Mouse (Mus musculus): ENCODE data around the gene Sec22b. TPM values are rescaled to one million over a fixed set of nuclear protein-coding genes. Genes with fewer than 3 reads are reported as not detected.
A peak's percentile ranks its signal among the peaks of the same experiment; 100 is the strongest.

The Sec22b gene
- polyA plus RNA-seq, 1 experiment from 2014 or later = 60.8 TPM

DNA sequence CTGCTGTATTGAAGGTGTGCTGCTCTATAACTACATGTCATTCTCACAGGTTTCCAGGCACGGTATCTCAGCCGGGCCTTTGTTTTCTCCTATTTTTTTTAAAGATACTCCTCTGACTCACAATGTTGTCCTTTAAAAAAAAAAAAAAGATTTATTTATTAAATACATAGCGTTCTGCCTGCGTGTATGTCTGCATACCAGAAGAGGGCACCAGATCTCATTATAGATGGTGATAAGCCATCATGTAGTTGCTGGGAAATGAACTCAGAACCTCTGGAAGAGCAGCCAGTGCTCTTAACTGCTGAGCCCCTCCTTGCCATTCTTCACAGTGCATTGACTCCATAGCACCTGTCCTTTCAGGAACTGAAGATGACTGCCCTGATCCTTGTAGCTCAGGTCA lies 14.1 kb downstream of the Sec22b start:
- 73% methylated on average over 4 of the region's 4 CpGs for WGBS (ENCODE audit: insufficient replicate concordance)
- Histone ChIP-seq H3K36me3 (peaks cover 61% of the 10 kb centered on the region), H3K4me3 (replicated peaks) (no peak overlapping the region), H3K9me3 (replicated peaks) (no peaks in the 10 kb centered on the region), H3K27me3 (no peaks in the 10 kb centered on the region), H3K4me1 (replicated peaks) (no peaks in the 10 kb centered on the region), H3K27ac (no peak overlapping the region), H3K4me2 (no peak overlapping the region), H3K9ac (no peak overlapping the region)
- DNase-seq = no peak
- ATAC-seq (ENCODE audit: low read depth) = no peak

DNA sequence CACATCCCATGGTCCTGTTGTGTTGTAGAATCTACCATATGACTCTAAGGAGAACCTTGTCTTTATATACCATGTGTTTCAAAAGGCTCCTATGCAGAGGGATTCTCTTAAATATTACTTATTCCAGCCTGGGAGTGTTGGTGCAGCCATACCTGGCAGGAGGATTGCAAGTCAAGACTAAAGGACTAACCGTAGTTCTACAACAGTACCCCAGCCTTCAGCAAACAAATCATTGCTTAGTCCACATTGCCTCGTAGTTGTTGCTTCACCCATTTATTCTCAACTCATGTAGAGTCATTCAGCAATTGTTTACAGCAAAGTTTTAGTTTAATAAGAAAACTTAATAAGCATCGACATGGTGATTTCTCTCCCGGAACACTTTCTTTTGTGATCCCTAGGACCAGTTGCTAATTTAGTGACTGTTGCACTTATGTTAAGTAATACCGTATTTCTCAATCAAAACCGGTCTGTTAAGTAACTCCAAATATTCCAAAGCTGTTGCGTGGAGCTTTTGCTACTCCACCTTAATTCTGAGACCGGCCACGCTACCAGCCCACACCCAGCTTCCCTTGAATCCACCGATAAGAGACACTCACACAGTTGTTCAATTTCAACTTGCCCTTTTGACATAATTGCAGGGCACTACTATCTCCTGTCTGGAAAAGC lies 18.0 kb downstream of the Sec22b start:
- Histone ChIP-seq H3K27me3 (no peaks in the 10 kb centered on the region), H3K4me1 (replicated peaks) (no peaks in the 10 kb centered on the region), H3K9me3 (replicated peaks) (no peaks in the 10 kb centered on the region), H3K9ac (no peak overlapping the region), H3K4me2 (no peak overlapping the region), H3K36me3 (peaks cover 72% of the 10 kb centered on the region), H3K27ac (no peak overlapping the region), H3K4me3 (replicated peaks) (no peak overlapping the region)
- 87% methylated on average over 10 of the region's 10 CpGs for WGBS (ENCODE audit: insufficient replicate concordance)
- ATAC-seq (ENCODE audit: low read depth) (no peak), DNase-seq (no peak)

DNA sequence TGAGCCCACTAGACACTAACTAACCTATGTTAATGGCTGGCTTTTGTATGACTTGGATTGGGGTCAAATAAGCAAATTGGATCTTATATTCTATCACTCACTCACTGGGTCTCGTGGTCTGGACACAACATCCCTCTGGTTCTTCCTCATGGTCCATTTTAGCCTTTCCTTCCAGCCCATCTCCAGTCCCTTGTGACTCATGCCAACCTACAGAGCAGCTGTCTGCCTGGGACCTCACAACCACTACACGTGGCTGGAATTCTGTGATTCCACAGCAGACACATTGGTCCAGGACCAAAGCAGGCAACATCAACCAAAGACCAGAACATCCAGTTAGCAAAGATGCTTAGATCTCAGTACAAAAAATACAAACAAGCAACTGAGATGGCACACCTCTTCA lies 24.3 kb downstream of the Sec22b start:
- Histone ChIP-seq H3K4me1 (replicated peaks) (peaks cover 31% of the 10 kb centered on the region), H3K9ac (no peak overlapping the region), H3K9me3 (replicated peaks) (no peaks in the 10 kb centered on the region), H3K27me3 (no peaks in the 10 kb centered on the region), H3K4me3 (replicated peaks) (no peak overlapping the region), H3K4me2 (no peak overlapping the region), H3K36me3 (peaks cover 24% of the 10 kb centered on the region), H3K27ac (no peak overlapping the region)
- ATAC-seq (ENCODE audit: low read depth) = no peak
- no peak for DNase-seq
- 79% methylated on average over 2 of the region's 2 CpGs for WGBS (ENCODE audit: insufficient replicate concordance)

DNA sequence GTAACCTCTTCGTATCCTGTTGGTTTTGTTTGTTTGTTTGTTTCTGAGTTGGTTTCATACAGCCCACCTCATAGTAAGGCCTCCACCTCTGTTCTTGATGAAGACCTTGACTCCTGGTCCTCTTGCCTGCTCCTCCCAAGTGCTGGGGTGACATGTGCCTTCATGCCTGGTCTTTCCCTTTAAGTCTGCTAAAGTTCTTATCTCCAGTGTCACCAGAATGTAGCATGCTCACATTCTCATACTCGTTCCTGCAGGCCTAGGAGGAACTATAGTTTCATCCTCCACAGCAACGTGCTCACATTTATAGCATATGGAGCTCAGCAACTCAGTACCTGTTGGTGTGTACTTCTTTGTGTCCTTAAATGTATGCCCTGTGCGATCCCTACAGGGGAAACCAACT lies 26.3 kb downstream of the Sec22b start:
- no peaks in the 10 kb centered on the region for H3K9me3 ChIP-seq (replicated peaks)
- 43% methylated on average over 4 of the region's 4 CpGs for WGBS (ENCODE audit: insufficient replicate concordance)
- ATAC-seq (ENCODE audit: low read depth) (no peak), DNase-seq (no peak)
- H3K9ac ChIP-seq = no peak overlapping the region
- H3K36me3 ChIP-seq = 0 out of 2 replicates have a peak, but pooled peaks cover 5% of the 10 kb centered on the region
- no peaks in the 10 kb centered on the region for H3K27me3 ChIP-seq
- H3K27ac ChIP-seq = no peak overlapping the region
- H3K4me1 ChIP-seq (replicated peaks) = peaks cover 52% of the 10 kb centered on the region
- no peak overlapping the region for H3K4me2 ChIP-seq
- H3K4me3 ChIP-seq (replicated peaks) = no peak overlapping the region

DNA sequence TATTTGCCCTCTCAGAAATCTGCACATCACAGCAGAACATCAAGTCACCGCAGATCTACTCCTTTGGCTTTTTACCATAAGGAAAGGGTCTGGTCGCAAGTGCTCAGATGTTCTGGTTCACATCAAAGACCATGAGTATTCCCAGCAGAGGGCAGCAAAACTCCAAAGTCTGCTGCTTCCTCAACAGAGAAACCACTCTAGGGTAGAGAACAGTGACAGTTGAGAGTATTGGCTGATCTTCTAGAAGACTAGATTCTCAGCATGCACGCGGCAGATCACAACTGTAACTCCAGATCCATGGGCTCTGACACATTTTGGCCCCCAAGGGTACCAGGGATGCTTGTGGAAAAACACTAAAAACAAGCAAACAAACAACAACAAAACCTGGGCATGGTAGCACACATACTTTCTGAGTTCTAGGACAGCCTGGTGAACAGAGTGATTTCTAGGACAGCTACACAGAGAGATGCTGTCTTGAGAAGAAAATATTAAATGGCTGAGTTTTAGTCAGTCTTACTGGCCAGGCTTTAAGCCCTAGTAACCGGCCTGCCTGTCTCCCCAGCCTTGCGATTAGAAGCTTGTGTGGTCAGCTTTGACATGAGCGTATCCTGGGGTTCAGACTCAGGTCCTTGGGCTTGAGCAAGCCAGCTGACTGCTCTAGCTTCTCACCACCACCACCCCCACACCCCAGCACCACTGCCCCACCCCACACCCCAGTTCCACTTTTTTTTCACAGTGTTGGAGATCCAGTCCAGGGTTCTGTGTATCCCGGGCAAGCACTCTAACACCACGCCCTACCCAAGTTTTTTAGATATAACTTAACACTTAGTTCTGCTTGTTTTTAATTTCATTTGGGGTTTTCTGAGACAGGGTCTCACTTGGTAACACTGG lies 28.2 kb downstream of the Sec22b start:
- Histone ChIP-seq H3K4me1 (replicated peaks) (peaks cover 69% of the 10 kb centered on the region), H3K27me3 (no peaks in the 10 kb centered on the region), H3K4me2 (no peak overlapping the region), H3K27ac (0 out of 2 replicates have a peak overlapping the region, but pooled peaks have one; percentile 2), H3K9me3 (replicated peaks) (no peaks in the 10 kb centered on the region), H3K4me3 (replicated peaks) (no peak overlapping the region), H3K9ac (peak overlapping the region; percentile 22; the same call in 1 of the 2 replicates), H3K36me3 (no peaks in the 10 kb centered on the region)
- WGBS (ENCODE audit: insufficient replicate concordance) = 31% methylated on average over 9 of the region's 9 CpGs
- DNase-seq = peak; percentile 44
- peak; percentile 62 for ATAC-seq (ENCODE audit: low read depth)

DNA sequence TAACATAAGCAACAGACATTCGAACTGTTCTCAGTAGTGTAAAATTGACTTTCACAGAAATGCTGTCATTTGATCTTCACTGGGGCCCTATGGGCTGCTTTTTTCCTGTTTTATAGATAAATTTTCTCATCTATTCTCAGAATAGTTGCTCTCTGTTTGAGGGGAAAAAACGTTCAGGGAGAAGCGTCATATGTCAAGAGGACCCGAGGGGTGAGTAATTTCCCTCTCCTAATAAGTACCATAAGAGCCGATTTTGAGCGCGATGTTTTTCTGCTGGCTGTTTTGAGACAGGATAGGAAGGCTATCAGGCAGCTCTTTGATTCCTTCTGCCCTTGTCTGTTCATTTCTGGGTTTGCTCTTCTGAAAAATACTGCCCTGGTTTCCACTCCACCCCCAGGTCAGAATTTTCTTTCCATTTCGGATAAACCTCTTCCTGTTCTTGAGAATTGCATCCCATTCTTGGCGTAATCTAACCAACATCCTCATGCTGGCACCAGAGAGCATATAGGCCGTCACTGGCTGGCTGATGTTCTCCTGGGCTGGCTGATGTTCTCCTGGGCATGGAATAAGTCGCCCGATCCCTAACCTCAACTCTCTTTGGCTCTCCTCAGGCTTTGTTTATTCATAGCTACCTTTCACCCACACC lies 29.3 kb downstream of the Sec22b start:
- WGBS (ENCODE audit: insufficient replicate concordance) = 38% methylated on average over 12 of the region's 12 CpGs

DNA sequence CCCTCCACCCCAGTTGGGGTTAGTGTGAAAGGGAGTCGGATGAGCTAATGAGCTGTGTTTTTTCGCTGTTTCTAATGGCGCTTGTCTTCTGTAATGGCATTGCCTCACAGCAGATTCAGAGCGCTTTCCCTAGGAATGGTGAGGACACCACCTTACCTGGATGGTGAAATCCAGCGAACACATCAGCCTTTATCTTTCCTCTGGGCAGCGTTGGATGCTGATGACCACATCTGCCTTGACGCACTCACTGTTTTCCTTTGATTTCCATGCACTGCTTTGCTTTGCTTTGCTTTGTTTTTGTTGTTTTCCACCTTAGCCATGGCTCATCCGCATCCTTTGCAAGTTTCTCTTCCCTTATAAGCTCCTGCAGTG lies 29.8 kb downstream of the Sec22b start:
- DNase-seq = no peak
- H3K4me1 ChIP-seq (replicated peaks) = peaks cover 73% of the 10 kb centered on the region
- WGBS (ENCODE audit: insufficient replicate concordance) = 75% methylated on average over 8 of the region's 8 CpGs

More for the DNA sequence above, 29.3 kb downstream of the Sec22b start:
- Histone ChIP-seq H3K36me3 (no peaks in the 10 kb centered on the region), H3K9ac (no peak overlapping the region; the same call in 1 of the 2 replicates), H3K4me1 (replicated peaks) (peaks cover 73% of the 10 kb centered on the region), H3K4me3 (replicated peaks) (no peak overlapping the region), H3K27ac (no peak overlapping the region), H3K9me3 (replicated peaks) (no peaks in the 10 kb centered on the region), H3K4me2 (peak overlapping the region; percentile 3; the same call in 1 of the 2 replicates), H3K27me3 (no peaks in the 10 kb centered on the region)
- ATAC-seq (ENCODE audit: low read depth) (no peak), DNase-seq (no peak)

DNA sequence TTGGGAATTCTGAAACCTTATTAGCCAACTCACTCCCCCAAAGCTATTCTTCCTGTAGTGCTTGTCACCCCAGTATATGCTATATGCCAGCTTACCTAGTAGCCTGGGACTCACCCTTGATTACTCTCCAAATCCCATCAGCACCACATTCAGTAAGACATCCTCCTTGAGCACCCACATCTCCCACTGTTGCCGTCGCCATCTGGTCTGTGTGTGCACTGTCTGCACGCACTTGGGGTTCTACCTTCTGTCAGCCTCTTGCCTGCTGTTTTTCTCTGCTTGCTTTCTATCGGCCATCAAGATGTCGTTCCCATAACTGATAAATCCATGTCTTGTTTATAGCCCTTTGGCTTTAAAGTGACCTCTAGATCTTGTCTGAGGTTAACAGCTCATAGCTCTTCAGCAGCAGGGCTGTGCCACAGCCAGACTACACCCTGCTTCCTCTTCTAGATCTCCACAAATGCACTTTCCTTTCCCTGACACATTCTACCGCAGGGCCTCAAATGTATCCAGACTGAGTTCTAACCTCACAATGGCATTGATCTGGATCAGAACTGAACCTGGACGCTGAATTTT lies 30.4 kb downstream of the Sec22b start:
- Histone ChIP-seq H3K27ac (no peak overlapping the region), H3K4me1 (replicated peaks) (peaks cover 73% of the 10 kb centered on the region), H3K4me3 (replicated peaks) (no peak overlapping the region), H3K4me2 (peak overlapping the region; percentile 55), H3K36me3 (no peaks in the 10 kb centered on the region), H3K27me3 (no peaks in the 10 kb centered on the region), H3K9me3 (replicated peaks) (no peaks in the 10 kb centered on the region), H3K9ac (no peak overlapping the region)
- ATAC-seq (ENCODE audit: low read depth) (no peak), DNase-seq (no peak)
- WGBS (ENCODE audit: insufficient replicate concordance) = 39% methylated on average over 7 of the region's 7 CpGs

More for the DNA sequence above, 29.8 kb downstream of the Sec22b start:
- Histone ChIP-seq H3K36me3 (no peaks in the 10 kb centered on the region), H3K4me2 (no peak overlapping the region), H3K9me3 (replicated peaks) (no peaks in the 10 kb centered on the region), H3K27ac (no peak overlapping the region), H3K4me3 (replicated peaks) (no peak overlapping the region), H3K27me3 (no peaks in the 10 kb centered on the region), H3K9ac (no peak overlapping the region; the same call in 1 of the 2 replicates)
- no peak for ATAC-seq (ENCODE audit: low read depth)

DNA sequence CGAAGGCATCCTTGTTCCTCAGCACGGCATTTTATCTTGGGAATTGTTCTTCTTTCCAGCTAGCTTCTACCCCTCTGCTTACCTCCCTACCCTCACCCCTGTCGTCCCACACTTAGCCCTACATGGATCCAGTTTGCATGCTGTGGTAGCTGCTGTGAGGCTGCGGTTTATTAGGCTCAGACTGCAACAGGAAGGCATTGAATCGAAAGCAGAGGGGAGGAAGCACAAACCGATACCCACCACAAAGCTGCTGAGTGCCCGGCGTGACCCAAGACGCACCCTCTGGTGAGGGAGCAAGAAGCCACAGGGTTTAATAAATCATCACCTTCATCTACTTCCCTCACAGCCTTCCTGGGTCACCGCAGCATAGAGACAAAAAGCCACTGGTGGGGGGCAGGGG lies 31.1 kb downstream of the Sec22b start:
- WGBS (ENCODE audit: insufficient replicate concordance) = 5% methylated on average over 10 of the region's 10 CpGs
- H3K9ac ChIP-seq = peak overlapping the region; percentile 60

DNA sequence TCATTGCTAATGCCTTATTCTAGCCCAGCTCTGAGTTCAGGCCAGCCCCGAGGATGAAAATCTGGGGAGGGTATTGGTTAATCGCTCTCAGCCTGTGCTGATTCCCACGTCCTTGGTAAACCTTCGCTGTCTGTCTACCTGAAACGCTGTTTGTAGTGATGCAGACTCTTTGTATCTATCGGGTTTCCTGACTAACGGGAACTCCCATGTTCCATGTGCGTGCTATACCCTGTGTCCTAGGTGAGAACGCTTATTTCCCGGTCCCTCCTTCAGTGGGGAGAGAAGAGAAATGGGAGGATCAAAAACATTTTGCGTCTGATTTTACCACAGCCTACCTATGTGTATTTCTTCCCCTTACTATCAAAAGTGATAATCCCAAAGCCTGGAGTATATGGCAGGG lies 31.8 kb downstream of the Sec22b start:
- no peak for DNase-seq
- Histone ChIP-seq H3K4me1 (replicated peaks) (peaks cover 75% of the 10 kb centered on the region), H3K9me3 (replicated peaks) (no peaks in the 10 kb centered on the region), H3K36me3 (no peaks in the 10 kb centered on the region), H3K4me3 (replicated peaks) (0 out of 2 replicates have a peak overlapping the region, but pooled peaks have one; percentile 35), H3K27ac (no peak overlapping the region), H3K4me2 (peak overlapping the region; percentile 55), H3K9ac (peak overlapping the region; percentile 60; the same call in 1 of the 2 replicates), H3K27me3 (no peaks in the 10 kb centered on the region)
- no peak for ATAC-seq (ENCODE audit: low read depth)
- WGBS (ENCODE audit: insufficient replicate concordance) = 20% methylated on average over 11 of the region's 11 CpGs

More for the DNA sequence above, 31.1 kb downstream of the Sec22b start:
- H3K27ac ChIP-seq = no peak overlapping the region
- peaks cover 74% of the 10 kb centered on the region for H3K4me1 ChIP-seq (replicated peaks)
- H3K4me3 ChIP-seq (replicated peaks) = peak overlapping the region; percentile 35
- ATAC-seq (ENCODE audit: low read depth) = 0 out of 2 replicates have a peak, but pooled peaks have one; percentile 2
- no peaks in the 10 kb centered on the region for H3K36me3 ChIP-seq
- no peak for DNase-seq
- H3K27me3 ChIP-seq = no peaks in the 10 kb centered on the region
- peak overlapping the region; percentile 55 for H3K4me2 ChIP-seq
- no peaks in the 10 kb centered on the region for H3K9me3 ChIP-seq (replicated peaks)

DNA sequence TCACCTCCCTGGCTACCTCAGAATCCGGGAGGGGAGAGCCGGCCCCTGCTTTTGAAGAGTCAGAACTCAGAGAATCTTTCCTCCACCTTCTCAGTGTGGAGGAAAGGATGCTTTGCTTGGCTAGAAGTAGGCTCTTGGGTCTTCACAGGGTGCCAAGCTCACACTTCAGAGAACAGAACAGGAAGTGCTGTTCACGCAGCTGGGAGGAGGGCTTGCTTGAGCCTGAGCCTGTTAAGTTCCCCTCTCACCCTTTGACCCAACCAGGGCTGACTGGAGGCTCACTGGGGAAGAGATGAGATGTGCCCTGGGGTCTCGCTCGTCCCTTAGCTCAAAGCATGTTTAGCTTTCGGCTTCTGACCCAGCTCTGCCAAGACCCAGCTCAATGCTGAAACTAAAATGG lies 32.3 kb downstream of the Sec22b start:
- no peak overlapping the region for H3K27ac ChIP-seq
- H3K4me1 ChIP-seq (replicated peaks) = peaks cover 75% of the 10 kb centered on the region
- no peaks in the 10 kb centered on the region for H3K27me3 ChIP-seq
- peak overlapping the region; percentile 55 for H3K4me2 ChIP-seq
- no peak for ATAC-seq (ENCODE audit: low read depth)
- H3K36me3 ChIP-seq = no peaks in the 10 kb centered on the region
- WGBS (ENCODE audit: insufficient replicate concordance) = 22% methylated on average over 6 of the region's 6 CpGs
- no peak for DNase-seq
- no peak overlapping the region for H3K4me3 ChIP-seq (replicated peaks)
- no peaks in the 10 kb centered on the region for H3K9me3 ChIP-seq (replicated peaks)
- H3K9ac ChIP-seq = peak overlapping the region; percentile 60; the same call in 1 of the 2 replicates

All from liver, embryonic 13.5 days (tissue).